Mouse (Mus musculus) midbrain, embryonic 14.5 days (tissue): Measurements from ENCODE around the gene Rsph14. TPM values are rescaled to one million over a fixed set of nuclear protein-coding genes. Genes with fewer than 3 reads are reported as not detected.

ENCODE experiments used
- ATAC-seq: fragments of 200-750 bp; cut with Nextera tagmentation; 2 replicates; pipeline ENCODE4 v1.8.0; 2017; ENCODE audit warnings: moderate number of reproducible peaks, moderate library complexity; ENCODE audit not compliant: low FRiP score, low TSS enrichment
- DNase-seq: peaks from one replicate; pipeline ENCODE4 v3.0.0-alpha.2; 2015
- H3K27ac ChIP-seq: fragments of 300-500 bp; sonication (generic); replicated peaks from 2 replicates; pipeline ENCODE4 v1.5.1; 2014; ENCODE audit warnings: mild to moderate bottlenecking, low read depth, low read length, moderate library complexity
- H3K27me3 ChIP-seq: fragments of 300-500 bp; sonication (generic); 2 replicates; pipeline ENCODE4 v1.6.1; 2014; ENCODE audit warnings: low read length, control low read depth, mixed read lengths; ENCODE audit not compliant: control insufficient read depth, insufficient read depth
- H3K36me3 ChIP-seq: fragments of 300-500 bp; sonication (generic); 2 replicates; pipeline ENCODE4 v1.6.1; 2014; ENCODE audit warnings: low read length, control low read depth; ENCODE audit not compliant: control insufficient read depth, insufficient read depth
- H3K4me1 ChIP-seq: fragments of 300-500 bp; sonication (generic); 2 replicates; pipeline ENCODE4 v1.6.1; 2014; ENCODE audit warnings: mild to moderate bottlenecking, antibody characterized with exemption, low read length, control low read depth; ENCODE audit not compliant: control insufficient read depth, insufficient read depth
- H3K4me2 ChIP-seq: fragments of 300-500 bp; sonication (generic); 2 replicates; pipeline ENCODE4 v1.6.1; 2014; ENCODE audit warnings: mild to moderate bottlenecking, low read length, moderate library complexity
- H3K4me3 ChIP-seq: fragments of 300-500 bp; sonication (generic); replicated peaks from 2 replicates; pipeline ENCODE4 v1.5.1; 2014; ENCODE audit warnings: low read depth, low read length
- H3K9ac ChIP-seq: fragments of 300-500 bp; sonication (generic); replicated peaks from 2 replicates; pipeline ENCODE4 v1.6.1; 2014; ENCODE audit warnings: mild to moderate bottlenecking, low read length, moderate library complexity
- H3K9me3 ChIP-seq: fragments of 300-500 bp; sonication (generic); 2 replicates; pipeline ENCODE4 v1.6.1; 2016; ENCODE audit warnings: low read length, control low read depth, mixed read lengths; ENCODE audit not compliant: control insufficient read depth
- WGBS: fragments of 180-500 bp; shearing (Covaris S2); extraction: QIAGEN DNeasy Blood & Tissue Kit; methylation state at CpG from one replicate; pipeline ENCODE4 v1.1.7; 2014; 5-methylcytosine and 5-hydroxymethylcytosine counted together
- polyA plus RNA-seq: library from polyadenylated mRNA; unstranded; fragments of >200 nt; fragmentation: Nextera tagmentation; extraction: Ambion mirVana; gene quantifications from 2 replicates; pipeline ENCODE4 v1.2.1, GENCODE M21; 2014

The Rsph14 gene
- polyA plus RNA-seq, 1 experiment from 2014 or later = 0.68 TPM

GRCm38 (mm10) chr10:74938410-74938809 is 94.0 kb downstream of the Rsph14 start:
- no peaks in the 10 kb centered on the region for H3K36me3 ChIP-seq
- no peak overlapping the region for H3K4me3 ChIP-seq
- ATAC-seq (no peak), DNase-seq (no peak)
- WGBS = 74% methylated on average over 5 of the region's 5 CpGs
- no peak overlapping the region for H3K4me2 ChIP-seq
- no peaks in the 10 kb centered on the region for H3K27me3 ChIP-seq
- no peak overlapping the region for H3K9ac ChIP-seq
- no peaks in the 10 kb centered on the region for H3K4me1 ChIP-seq
- no peak overlapping the region for H3K27ac ChIP-seq
- no peaks in the 10 kb centered on the region for H3K9me3 ChIP-seq

GRCm38 (mm10) chr10:74937003-74937790 is 95.2 kb downstream of the Rsph14 start:
- H3K9ac ChIP-seq = no peak overlapping the region
- H3K4me2 ChIP-seq = no peak overlapping the region
- no peaks in the 10 kb centered on the region for H3K4me1 ChIP-seq
- H3K4me3 ChIP-seq = no peak overlapping the region
- H3K9me3 ChIP-seq = no peaks in the 10 kb centered on the region
- DNase-seq = peak; percentile 79
- no peaks in the 10 kb centered on the region for H3K36me3 ChIP-seq
- no peak; the same call in 1 of the 2 replicates for ATAC-seq
- WGBS = 79% methylated on average over 10 of the region's 10 CpGs
- H3K27me3 ChIP-seq = no peaks in the 10 kb centered on the region
- H3K27ac ChIP-seq = no peak overlapping the region

GRCm38 (mm10) chr10:74935016-74935415 is 97.4 kb downstream of the Rsph14 start:
- H3K4me2 ChIP-seq = no peak overlapping the region
- ATAC-seq (no peak), DNase-seq (peak; percentile 65)
- H3K36me3 ChIP-seq = no peaks in the 10 kb centered on the region
- H3K9me3 ChIP-seq = no peaks in the 10 kb centered on the region
- H3K27me3 ChIP-seq = no peaks in the 10 kb centered on the region
- H3K9ac ChIP-seq = no peak overlapping the region
- no peaks in the 10 kb centered on the region for H3K4me1 ChIP-seq
- WGBS = 30% methylated on average over 6 of the region's 6 CpGs
- no peak overlapping the region for H3K27ac ChIP-seq
- no peak overlapping the region for H3K4me3 ChIP-seq

GRCm38 (mm10) chr10:74934521-74934920 is 97.9 kb downstream of the Rsph14 start:
- ATAC-seq (no peak), DNase-seq (no peak)
- no peaks in the 10 kb centered on the region for H3K27me3 ChIP-seq
- no peak overlapping the region for H3K4me3 ChIP-seq
- H3K4me1 ChIP-seq = no peaks in the 10 kb centered on the region
- H3K36me3 ChIP-seq = no peaks in the 10 kb centered on the region
- H3K27ac ChIP-seq = no peak overlapping the region
- H3K4me2 ChIP-seq = no peak overlapping the region
- 86% methylated on average over 12 of the region's 12 CpGs for WGBS
- no peak overlapping the region for H3K9ac ChIP-seq
- no peaks in the 10 kb centered on the region for H3K9me3 ChIP-seq

- no peaks in the 10 kb centered on the region for H3K9me3 ChIP-seq
- DNase-seq (no peak), ATAC-seq (no peak)
- no peak overlapping the region for H3K27ac ChIP-seq
- H3K27me3 ChIP-seq = no peaks in the 10 kb centered on the region
- H3K36me3 ChIP-seq = no peaks in the 10 kb centered on the region
- H3K9ac ChIP-seq = no peak overlapping the region
- H3K4me3 ChIP-seq = no peak overlapping the region
- H3K4me2 ChIP-seq = no peak overlapping the region
- 81% methylated on average over 19 of the region's 19 CpGs for WGBS
- no peaks in the 10 kb centered on the region for H3K4me1 ChIP-seq
Observed at GRCm38 (mm10) chr10:74933548-74934190, 98.7 kb downstream of the Rsph14 start.

- DNase-seq = no peak
Observed at GRCm38 (mm10) chr10:74932487-74932886, 99.9 kb downstream of the Rsph14 start.

GRCm38 (mm10) chr10:74931631-74932030 is 100.8 kb downstream of the Rsph14 start:
- H3K36me3 ChIP-seq = no peaks in the 10 kb centered on the region
- 85% methylated on average over 6 of the region's 6 CpGs for WGBS
- H3K4me2 ChIP-seq = no peak overlapping the region
- no peak overlapping the region for H3K27ac ChIP-seq
- H3K27me3 ChIP-seq = no peaks in the 10 kb centered on the region
- DNase-seq (no peak), ATAC-seq (no peak)
- H3K9me3 ChIP-seq = no peaks in the 10 kb centered on the region
- H3K4me1 ChIP-seq = no peaks in the 10 kb centered on the region
- H3K4me3 ChIP-seq = no peak overlapping the region
- H3K9ac ChIP-seq = no peak overlapping the region

More at GRCm38 (mm10) chr10:74932487-74932886, 99.9 kb downstream of the Rsph14 start:
- no peak for ATAC-seq
- H3K4me1 ChIP-seq = no peaks in the 10 kb centered on the region
- no peak overlapping the region for H3K27ac ChIP-seq
- no peak overlapping the region for H3K4me3 ChIP-seq
- H3K36me3 ChIP-seq = no peaks in the 10 kb centered on the region
- no peaks in the 10 kb centered on the region for H3K9me3 ChIP-seq
- 84% methylated on average over 6 of the region's 6 CpGs for WGBS
- H3K4me2 ChIP-seq = no peak overlapping the region
- H3K9ac ChIP-seq = no peak overlapping the region
- H3K27me3 ChIP-seq = no peaks in the 10 kb centered on the region

- H3K27ac ChIP-seq = no peak overlapping the region
- no peak overlapping the region for H3K4me3 ChIP-seq
- DNase-seq = no peak
- H3K9ac ChIP-seq = no peak overlapping the region
- no peaks in the 10 kb centered on the region for H3K36me3 ChIP-seq
- no peak for ATAC-seq
- WGBS = 77% methylated on average over 3 of the region's 3 CpGs
- no peaks in the 10 kb centered on the region for H3K27me3 ChIP-seq
- no peak overlapping the region for H3K4me2 ChIP-seq
- H3K4me1 ChIP-seq = 0 out of 2 replicates have a peak, but pooled peaks cover under 1% of the 10 kb centered on the region
- H3K9me3 ChIP-seq = no peaks in the 10 kb centered on the region
Observed at GRCm38 (mm10) chr10:74930541-74930940, 101.8 kb downstream of the Rsph14 start.

- no peaks in the 10 kb centered on the region for H3K36me3 ChIP-seq
- WGBS = 71% methylated on average over 6 of the region's 6 CpGs
- H3K27me3 ChIP-seq = no peaks in the 10 kb centered on the region
- no peak overlapping the region for H3K4me2 ChIP-seq
- DNase-seq (no peak), ATAC-seq (no peak)
- no peaks in the 10 kb centered on the region for H3K9me3 ChIP-seq
- H3K4me3 ChIP-seq = no peak overlapping the region
- H3K9ac ChIP-seq = no peak overlapping the region
- H3K4me1 ChIP-seq = 0 out of 2 replicates have a peak, but pooled peaks cover 4% of the 10 kb centered on the region
- H3K27ac ChIP-seq = no peak overlapping the region
Observed at GRCm38 (mm10) chr10:74929578-74929977, 102.8 kb downstream of the Rsph14 start.
